8 mouse cellular contexts compared by ENCODE assay signal in genomic region chr11:109649975-109650701, GRCm38 (mm10). TPM values are rescaled to one million over a fixed set of nuclear protein-coding genes. Genes with fewer than 3 reads are reported as not detected.
DNase-seq lines count a peak whose midpoint lies in the region; ATAC-seq lines count a peak whose summit lies in the region.

No protein-coding gene starts in this region.

- peak overlapping the region; percentile 31 for H3K9ac ChIP-seq in embryonic facial prominence, embryonic 15.5 days
- peak overlapping the region; percentile 91 for H3K9ac ChIP-seq in kidney, embryonic 15.5 days

- H3K4me3 ChIP-seq in embryonic facial prominence, embryonic 15.5 days (replicated peaks): peak overlapping the region; percentile 94
- peak overlapping the region; percentile 98 for H3K4me3 ChIP-seq in heart, embryonic 10.5 days
- peak overlapping the region; percentile 80 for H3K4me3 ChIP-seq in kidney, embryonic 15.5 days (replicated peaks)

- H3K36me3 ChIP-seq in embryonic facial prominence, embryonic 15.5 days: peaks cover 14% of the 10 kb centered on the region
- peaks cover 19% of the 10 kb centered on the region for H3K36me3 ChIP-seq in heart, embryonic 10.5 days
- peaks cover 20% of the 10 kb centered on the region for H3K36me3 ChIP-seq in kidney, embryonic 15.5 days

- 2% methylated on average over 31 of the region's 31 CpGs for WGBS in embryonic facial prominence, embryonic 15.5 days
- under 1% methylated on average over 31 of the region's 31 CpGs for WGBS in heart, embryonic 10.5 days
- WGBS in kidney, embryonic 15.5 days: 1% methylated on average over 31 of the region's 31 CpGs

- H3K27me3 ChIP-seq in embryonic facial prominence, embryonic 15.5 days: no peaks in the 10 kb centered on the region
- H3K27me3 ChIP-seq in heart, embryonic 10.5 days (ENCODE audit: insufficient read depth, poor library complexity, severe bottlenecking): no peaks in the 10 kb centered on the region
- H3K27me3 ChIP-seq in kidney, embryonic 15.5 days: no peaks in the 10 kb centered on the region

- peak; percentile 76 for ATAC-seq in embryonic facial prominence, embryonic 15.5 days (ENCODE audit: insufficient number of reproducible peaks, low FRiP score, low TSS enrichment, low read depth)
- ATAC-seq in kidney, embryonic 15.5 days (replicated peaks; ENCODE audit: low FRiP score): peak; percentile 80
- ATAC-seq in monocyte, adult 5-6 weeks (replicated peaks; ENCODE audit: insufficient number of reproducible peaks, low FRiP score, low TSS enrichment, poor library complexity, severe bottlenecking): peak; percentile 48

- H3K27ac ChIP-seq in embryonic facial prominence, embryonic 15.5 days (replicated peaks): peak overlapping the region; percentile 96
- peak overlapping the region; percentile 100 for H3K27ac ChIP-seq in heart, embryonic 10.5 days
- peak overlapping the region; percentile 98 for H3K27ac ChIP-seq in kidney, embryonic 15.5 days

- H3K4me1 ChIP-seq in embryonic facial prominence, embryonic 15.5 days: peaks cover 44% of the 10 kb centered on the region
- H3K4me1 ChIP-seq in heart, embryonic 10.5 days: peaks cover 35% of the 10 kb centered on the region
- H3K4me1 ChIP-seq in kidney, embryonic 15.5 days: peaks cover 40% of the 10 kb centered on the region

- H3K4me2 ChIP-seq in embryonic facial prominence, embryonic 15.5 days (replicated peaks): peak overlapping the region; percentile 93
- peak overlapping the region; percentile 91 for H3K4me2 ChIP-seq in kidney, embryonic 15.5 days

- no peaks in the 10 kb centered on the region for H3K9me3 ChIP-seq in embryonic facial prominence, embryonic 15.5 days (replicated peaks)
- H3K9me3 ChIP-seq in heart, embryonic 10.5 days: no peaks in the 10 kb centered on the region
- H3K9me3 ChIP-seq in kidney, embryonic 15.5 days (replicated peaks): no peaks in the 10 kb centered on the region

- DNase-seq in 3T3-L1 (ENCODE audit: low read depth, low spot score): peak; percentile 72
- peak; percentile 48 to 58 for DNase-seq in adrenal gland, postnatal 4 days (ENCODE audit: low spot score in 2 of 2)
- DNase-seq in heart, embryonic 10.5 days (ENCODE audit: low spot score): peak; percentile 94
- peak; percentile 72 for DNase-seq in liver
- peak; percentile 57 to 58 for DNase-seq in spleen, postnatal 36 days (ENCODE audit: low spot score in 2 of 2)

RNA-seq across cellular contexts. Expression of gene Prkar1a, which starts 0.9 kb away (rescaled TPM):
- 100 to 1,000 TPM; 428 to 430 TPM for total RNA-seq in adrenal gland, postnatal 4 days (2021)
- 330 and 347 TPM in 2 replicates for polyA plus RNA-seq in embryonic facial prominence, embryonic 15.5 days (2015; fragmentation: Nextera tagmentation; extraction: Ambion mirVana)
- polyA plus RNA-seq in heart, embryonic 10.5 days (2016; fragmentation: Nextera tagmentation; extraction: Ambion mirVana): 365 and 443 TPM in 2 replicates
- 354 and 359 TPM in 2 replicates for polyA plus RNA-seq in kidney, embryonic 15.5 days (2015; fragmentation: Nextera tagmentation; extraction: Ambion mirVana)
- total RNA-seq in monocyte, adult 5-6 weeks (2017): 124 to 194 TPM (median 167 TPM) in 3 replicates

RNA-seq across cellular contexts. Expression of gene Wipi1, which starts 38.4 kb away (rescaled TPM):
- 10 to 100 TPM; 51.9 to 53.1 TPM for total RNA-seq in adrenal gland, postnatal 4 days (2021)
- 62.5 and 64.5 TPM in 2 replicates for polyA plus RNA-seq in embryonic facial prominence, embryonic 15.5 days (2015; fragmentation: Nextera tagmentation; extraction: Ambion mirVana)
- polyA plus RNA-seq in heart, embryonic 10.5 days (2016; fragmentation: Nextera tagmentation; extraction: Ambion mirVana): 29.8 and 38.8 TPM in 2 replicates
- 35.0 and 35.5 TPM in 2 replicates for polyA plus RNA-seq in kidney, embryonic 15.5 days (2015; fragmentation: Nextera tagmentation; extraction: Ambion mirVana)
- 1.5 to 4.0 TPM (median 1.9 TPM) in 3 replicates for total RNA-seq in monocyte, adult 5-6 weeks (2017)

Comparison
In these comparisons a context has a peak if more than half of its experiments do, and no peak if none do; other contexts are left out.
1. Peak in every context shown above with its lines: DNase-seq, ATAC-seq, H3K4me3 ChIP-seq and H3K27ac ChIP-seq.